Comparison of ENCODE assay signal across 8 mouse cellular contexts in genomic region chr3:131109686-131110070, GRCm38 (mm10). TPM values are rescaled to one million over a fixed set of nuclear protein-coding genes. Genes with fewer than 3 reads are reported as not detected.
DNase-seq lines count a peak whose midpoint lies in the region; ATAC-seq lines count a peak whose summit lies in the region.

No protein-coding gene starts in this region.

- H3K27ac ChIP-seq in lung, embryonic 15.5 days: no peak overlapping the region
- H3K27ac ChIP-seq in forebrain, embryonic 12.5 days: peak overlapping the region; percentile 86; the same call in 1 of the 2 replicates
- no peak overlapping the region for H3K27ac ChIP-seq in liver, embryonic 13.5 days

- H3K4me2 ChIP-seq in lung, embryonic 15.5 days: peak overlapping the region; percentile 98
- peak overlapping the region; percentile 93 for H3K4me2 ChIP-seq in forebrain, embryonic 12.5 days
- no peak overlapping the region for H3K4me2 ChIP-seq in liver, embryonic 13.5 days

- H3K27me3 ChIP-seq in lung, embryonic 15.5 days: peaks cover 46% of the 10 kb centered on the region
- peaks cover 45% of the 10 kb centered on the region for H3K27me3 ChIP-seq in forebrain, embryonic 12.5 days
- peaks cover 96% of the 10 kb centered on the region for H3K27me3 ChIP-seq in liver, embryonic 13.5 days

- H3K9ac ChIP-seq in lung, embryonic 15.5 days: no peak overlapping the region
- H3K9ac ChIP-seq in forebrain, embryonic 12.5 days: peak overlapping the region; percentile 81
- H3K9ac ChIP-seq in liver, embryonic 13.5 days: no peak overlapping the region

- no peaks in the 10 kb centered on the region for H3K36me3 ChIP-seq in lung, embryonic 15.5 days
- no peaks in the 10 kb centered on the region for H3K36me3 ChIP-seq in forebrain, embryonic 12.5 days (replicated peaks)
- H3K36me3 ChIP-seq in liver, embryonic 13.5 days: no peaks in the 10 kb centered on the region

- no peak for DNase-seq in lung, postnatal 4 days
- no peak for DNase-seq in liver, embryonic 13.5 days
- DNase-seq in thymus, postnatal 14 days: peak; percentile 65
- DNase-seq in urinary bladder, postnatal 4 days (ENCODE audit: low spot score in 2 of 2): no peak
- DNase-seq in right cerebral cortex, postnatal 25 days: no peak

- no peaks in the 10 kb centered on the region for H3K9me3 ChIP-seq in lung, embryonic 15.5 days
- H3K9me3 ChIP-seq in forebrain, embryonic 12.5 days: no peaks in the 10 kb centered on the region
- no peaks in the 10 kb centered on the region for H3K9me3 ChIP-seq in liver, embryonic 13.5 days (replicated peaks)

- 0% methylated on average over 13 of the region's 14 CpGs for WGBS in lung, embryonic 15.5 days
- WGBS in forebrain, embryonic 12.5 days: 0% methylated on average over 14 of the region's 14 CpGs
- WGBS in liver, embryonic 13.5 days (ENCODE audit: insufficient replicate concordance): 2% methylated on average over 13 of the region's 14 CpGs

- H3K4me1 ChIP-seq in lung, embryonic 15.5 days: peaks cover 50% of the 10 kb centered on the region
- peaks cover 62% of the 10 kb centered on the region for H3K4me1 ChIP-seq in forebrain, embryonic 12.5 days
- H3K4me1 ChIP-seq in liver, embryonic 13.5 days (replicated peaks): peaks cover 26% of the 10 kb centered on the region

- peak overlapping the region; percentile 68 for H3K4me3 ChIP-seq in lung, embryonic 15.5 days
- H3K4me3 ChIP-seq in forebrain, embryonic 12.5 days (replicated peaks): peak overlapping the region; percentile 76
- 0 out of 2 replicates have a peak overlapping the region, but pooled peaks have one; percentile 45 for H3K4me3 ChIP-seq in liver, embryonic 13.5 days (replicated peaks)

- no peak for ATAC-seq in lung, embryonic 15.5 days (ENCODE audit: borderline replicate concordance, extremely low read depth, low FRiP score, low TSS enrichment)
- ATAC-seq in forebrain, embryonic 12.5 days (ENCODE audit: low FRiP score): 0 out of 2 replicates have a peak, but pooled peaks have one; percentile 0
- ATAC-seq in liver, embryonic 13.5 days (ENCODE audit: low read depth): no peak
- no peak for ATAC-seq in megakaryocyte-erythroid progenitor cell, adult 5-6 weeks (replicated peaks; ENCODE audit: low FRiP score, low TSS enrichment, poor library complexity, severe bottlenecking)

RNA-seq across cellular contexts. Expression of gene Lef1, which starts 0.6 kb away (rescaled TPM):
- polyA plus RNA-seq in lung, embryonic 15.5 days (2015; fragmentation: Nextera tagmentation; extraction: Ambion mirVana): 16.5 and 22.2 TPM in 2 replicates
- polyA plus RNA-seq in forebrain, embryonic 12.5 days (2016; fragmentation: Nextera tagmentation; extraction: Ambion mirVana): 48.5 and 55.1 TPM in 2 replicates
- 0.12 and 0.21 TPM in 2 replicates for polyA plus RNA-seq in liver, embryonic 13.5 days (2015; fragmentation: Nextera tagmentation; extraction: Ambion mirVana)
- 7.2 and 47.8 TPM in 2 replicates for total RNA-seq in megakaryocyte-erythroid progenitor cell, adult 5-6 weeks (2014; fragmentation: Nextera tagmentation)
- 0.23 and 0.34 TPM in 2 replicates for total RNA-seq in megakaryocyte-erythroid progenitor cell, adult 5-6 weeks (2017)

Comparison
In these comparisons a context has a peak if more than half of its experiments do, and no peak if none do; other contexts are left out.
1. RNA of gene Lef1, which starts 0.6 kb away (polyA plus RNA-seq): 48.5 to 55.1 TPM in forebrain, embryonic 12.5 days and 16.5 to 22.2 TPM in lung, embryonic 15.5 days; 0.12 to 0.21 TPM in liver, embryonic 13.5 days; every median in the first group is over 10 times any median in the second.
2. Peak in every context shown above with its lines, with median percentiles within 50 percentile points of each other: H3K4me3 ChIP-seq.